Mouse (Mus musculus) midbrain, embryonic 15.5 days (tissue): ENCODE data around the gene Hs2st1. TPM values are rescaled to one million over a fixed set of nuclear protein-coding genes. Genes with fewer than 3 reads are reported as not detected.

Experiments
- ATAC-seq: fragments of 200-750 bp; cut with Nextera tagmentation; replicated peaks from 2 replicates; pipeline ENCODE4 v1.8.0; 2017; ENCODE audit warnings: moderate TSS enrichment
- H3K27ac ChIP-seq: fragments of 300-500 bp; sonication (generic); 2 replicates; pipeline ENCODE4 v1.5.1; 2015; ENCODE audit warnings: mild to moderate bottlenecking, inconsistent platforms
- H3K27me3 ChIP-seq: fragments of 300-500 bp; sonication (generic); replicated peaks from 2 replicates; pipeline ENCODE4 v1.6.1; 2015; ENCODE audit warnings: inconsistent platforms
- H3K36me3 ChIP-seq: fragments of 300-500 bp; sonication (generic); replicated peaks from 2 replicates; pipeline ENCODE4 v1.6.1; 2015; ENCODE audit warnings: inconsistent platforms
- H3K4me1 ChIP-seq: fragments of 300-500 bp; sonication (generic); 2 replicates; pipeline ENCODE4 v1.6.1; 2015; ENCODE audit warnings: inconsistent platforms
- H3K4me2 ChIP-seq: fragments of 300-500 bp; sonication (generic); 2 replicates; pipeline ENCODE4 v1.6.1; 2015; ENCODE audit warnings: inconsistent platforms, mild to moderate bottlenecking, moderate library complexity
- H3K4me3 ChIP-seq: fragments of 300-500 bp; sonication (generic); 2 replicates; pipeline ENCODE4 v1.5.1; 2015; ENCODE audit warnings: mild to moderate bottlenecking, inconsistent platforms
- H3K9ac ChIP-seq: fragments of 300-500 bp; sonication (generic); 2 replicates; pipeline ENCODE4 v1.6.1; 2015; ENCODE audit warnings: mild to moderate bottlenecking, inconsistent platforms
- H3K9me3 ChIP-seq: fragments of 300-500 bp; sonication (generic); 2 replicates; pipeline ENCODE4 v1.6.1; 2016; ENCODE audit warnings: inconsistent platforms
- WGBS: fragments of 180-500 bp; shearing (Covaris S2); methylation state at CpG from one replicate; pipeline ENCODE4 v1.1.7; 2015; ENCODE audit warnings: mixed read lengths; 5-methylcytosine and 5-hydroxymethylcytosine counted together
- polyA plus RNA-seq: library from polyadenylated mRNA; unstranded; fragments of >200 nt; fragmentation: Nextera tagmentation; extraction: Ambion mirVana; gene quantifications from 2 replicates; pipeline ENCODE4 v1.2.1, GENCODE M21; 2015

Hs2st1 gene
- polyA plus RNA-seq, 1 experiment from 2014 or later = 15.6 TPM

DNA sequence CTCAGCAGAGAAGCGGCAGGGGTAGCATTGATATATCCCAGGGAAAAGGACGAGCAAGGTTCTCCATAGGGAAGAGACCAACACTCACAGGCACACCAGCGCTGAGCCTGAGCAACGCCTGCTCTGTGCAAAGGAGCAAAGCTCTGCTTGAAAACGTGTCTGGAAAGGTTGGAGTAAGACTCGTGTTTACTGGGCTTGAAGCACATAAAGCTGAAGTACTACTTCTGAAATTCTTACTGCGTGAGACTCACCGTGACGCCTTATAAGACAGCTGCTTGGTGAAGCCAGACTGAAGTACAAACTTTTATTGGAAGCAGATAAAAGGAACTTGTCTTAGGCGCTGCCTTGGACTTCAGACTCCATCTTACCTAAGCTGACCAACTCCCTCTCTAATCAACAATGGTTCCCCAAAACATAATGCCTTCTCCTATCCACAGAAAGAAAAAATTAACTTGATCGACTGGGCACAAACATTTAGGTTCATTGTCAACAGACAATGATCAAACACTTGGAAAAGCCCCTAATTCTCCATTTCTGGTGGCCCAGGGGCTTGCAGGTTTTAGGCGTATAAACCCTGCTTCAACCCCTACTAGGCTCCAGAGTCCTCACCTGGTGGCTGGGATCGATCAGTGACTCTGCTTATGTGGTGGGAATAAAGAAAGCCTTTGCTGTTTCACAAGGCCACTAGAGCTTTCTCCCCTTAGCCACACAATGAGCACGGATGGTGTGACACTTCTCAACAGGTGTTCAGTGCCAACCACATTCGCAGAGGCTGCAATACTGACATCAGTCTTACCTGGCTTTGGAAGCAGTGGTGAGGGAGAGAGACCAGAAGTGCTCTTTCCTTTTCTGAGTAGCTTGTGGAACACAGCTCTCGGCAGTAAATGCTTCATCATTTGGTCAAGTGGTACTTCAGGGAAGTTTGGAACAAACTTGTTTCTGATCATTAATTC lies 56.5 kb downstream of the Hs2st1 start:
- Histone ChIP-seq H3K9ac (no peak overlapping the region), H3K36me3 (no peaks in the 10 kb centered on the region), H3K27me3 (no peaks in the 10 kb centered on the region), H3K4me3 (no peak overlapping the region), H3K27ac (no peak overlapping the region), H3K4me1 (no peaks in the 10 kb centered on the region), H3K4me2 (no peak overlapping the region), H3K9me3 (no peaks in the 10 kb centered on the region)
- no peak for ATAC-seq
- 89% methylated on average over 16 of the region's 16 CpGs for WGBS

DNA sequence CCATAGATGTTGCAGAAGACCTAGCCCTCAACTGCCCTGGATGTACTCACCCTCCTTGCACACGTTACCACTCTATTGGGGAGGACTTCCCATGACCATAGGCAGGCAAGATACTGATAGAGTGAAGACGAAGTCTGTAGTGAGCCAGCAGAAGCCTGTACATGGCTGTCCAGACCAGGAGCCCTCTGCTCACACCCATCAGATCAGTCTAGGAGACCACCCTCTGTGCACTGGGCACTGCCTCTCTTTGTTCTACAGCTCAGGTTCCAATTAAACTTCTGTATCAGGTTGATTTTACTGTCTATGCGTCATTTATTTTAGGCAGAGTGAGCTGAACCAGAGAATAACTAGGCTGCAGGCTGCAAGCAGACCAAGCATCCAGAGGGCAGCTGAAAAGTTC lies 59.3 kb downstream of the Hs2st1 start:
- Histone ChIP-seq H3K4me2 (no peak overlapping the region), H3K9ac (no peak overlapping the region), H3K36me3 (no peaks in the 10 kb centered on the region), H3K27me3 (no peaks in the 10 kb centered on the region), H3K27ac (no peak overlapping the region), H3K4me1 (peaks cover 12% of the 10 kb centered on the region), H3K9me3 (no peaks in the 10 kb centered on the region), H3K4me3 (no peak overlapping the region)
- ATAC-seq = no peak
- WGBS = 96% methylated on average over 3 of the region's 3 CpGs

GRCm38 (mm10) chr3:144508342-144508741 lies 61.6 kb downstream of the Hs2st1 start:
- Histone ChIP-seq H3K27me3 (no peaks in the 10 kb centered on the region), H3K4me2 (no peak overlapping the region), H3K36me3 (no peaks in the 10 kb centered on the region), H3K9ac (no peak overlapping the region), H3K4me1 (peaks cover 12% of the 10 kb centered on the region), H3K27ac (no peak overlapping the region), H3K9me3 (no peaks in the 10 kb centered on the region), H3K4me3 (no peak overlapping the region)
- 85% methylated on average over 4 of the region's 4 CpGs for WGBS
- ATAC-seq = 0 out of 2 replicates have a peak, but pooled peaks have one; percentile 9

DNA sequence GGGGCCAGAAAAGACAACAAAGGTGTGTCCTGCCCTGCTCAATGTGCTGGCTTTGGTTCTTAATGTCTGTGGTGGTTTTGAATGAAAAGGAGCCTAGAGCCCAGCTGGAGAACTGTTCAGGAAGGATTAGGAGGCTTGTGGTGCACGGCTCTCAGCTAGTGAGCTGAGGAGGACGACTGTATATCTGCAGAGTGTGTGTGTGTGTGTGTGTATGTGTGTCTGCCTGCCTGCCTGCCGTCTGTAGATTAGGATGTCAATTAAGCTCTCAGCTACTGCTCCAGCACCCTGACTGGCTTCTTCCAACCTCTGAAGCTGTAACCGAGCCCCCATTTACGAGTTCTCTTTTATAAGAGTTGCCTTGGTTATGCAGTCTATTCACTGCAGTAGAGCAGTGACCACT lies 62.1 kb downstream of the Hs2st1 start:
- no peaks in the 10 kb centered on the region for H3K9me3 ChIP-seq
- H3K4me3 ChIP-seq = no peak overlapping the region
- no peak for ATAC-seq
- WGBS = 26% methylated on average over 5 of the region's 5 CpGs
- H3K4me1 ChIP-seq = peaks cover 12% of the 10 kb centered on the region
- H3K4me2 ChIP-seq = no peak overlapping the region
- H3K27ac ChIP-seq = no peak overlapping the region
- H3K36me3 ChIP-seq = no peaks in the 10 kb centered on the region
- H3K27me3 ChIP-seq = no peaks in the 10 kb centered on the region
- no peak overlapping the region for H3K9ac ChIP-seq

GRCm38 (mm10) chr3:144506213-144506612 lies 63.8 kb downstream of the Hs2st1 start:
- Histone ChIP-seq H3K4me1 (peaks cover 17% of the 10 kb centered on the region), H3K27me3 (no peaks in the 10 kb centered on the region), H3K9me3 (no peaks in the 10 kb centered on the region), H3K4me3 (no peak overlapping the region), H3K9ac (no peak overlapping the region), H3K36me3 (no peaks in the 10 kb centered on the region), H3K27ac (no peak overlapping the region), H3K4me2 (no peak overlapping the region)
- ATAC-seq = no peak
- WGBS = 32% methylated on average over 3 of the region's 3 CpGs

DNA sequence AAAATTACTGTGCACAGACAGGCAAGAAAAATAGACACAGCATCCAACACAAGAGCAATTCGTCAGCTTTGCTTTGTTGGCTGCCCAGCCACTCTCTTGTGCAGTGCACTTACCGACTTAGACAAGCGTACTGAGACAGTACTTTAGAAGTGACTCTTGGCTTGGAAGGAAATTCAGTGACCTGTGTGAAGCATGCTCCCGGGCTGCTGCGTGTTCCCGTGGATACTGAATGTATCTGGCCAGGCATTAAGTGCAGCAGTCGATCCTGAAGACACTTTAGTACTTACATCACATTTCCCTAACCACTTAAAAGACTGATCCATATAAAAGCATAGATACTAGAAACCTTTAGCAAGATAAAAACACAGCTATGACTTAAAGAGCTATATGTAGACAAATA lies 68.1 kb downstream of the Hs2st1 start:
- ATAC-seq = no peak
- Histone ChIP-seq H3K9ac (no peak overlapping the region), H3K27ac (no peak overlapping the region), H3K9me3 (no peaks in the 10 kb centered on the region), H3K36me3 (no peaks in the 10 kb centered on the region), H3K4me2 (no peak overlapping the region), H3K4me3 (no peak overlapping the region), H3K27me3 (no peaks in the 10 kb centered on the region), H3K4me1 (peaks cover 21% of the 10 kb centered on the region)
- 53% methylated on average over 7 of the region's 7 CpGs for WGBS

DNA sequence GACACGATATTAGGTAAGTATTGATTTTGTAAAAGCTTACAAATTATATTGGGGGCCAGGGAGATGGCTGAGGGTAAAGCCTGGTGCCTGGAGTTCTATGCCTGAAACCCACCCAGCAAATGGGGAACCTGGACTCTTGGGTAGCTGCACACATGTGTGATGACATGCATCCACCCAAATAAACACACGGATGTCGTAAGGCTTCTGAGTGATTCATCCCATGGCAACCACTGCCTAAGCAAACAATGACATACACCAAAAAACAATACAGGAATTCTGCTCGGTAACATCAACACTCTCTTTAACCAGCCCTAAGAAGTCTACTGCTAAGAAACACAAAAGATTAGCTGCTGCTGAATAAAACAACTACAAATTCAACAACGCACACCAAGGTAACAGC lies 73.2 kb downstream of the Hs2st1 start:
- H3K4me3 ChIP-seq = no peak overlapping the region
- no peaks in the 10 kb centered on the region for H3K36me3 ChIP-seq
- H3K27ac ChIP-seq = no peak overlapping the region
- 73% methylated on average over 5 of the region's 5 CpGs for WGBS
- H3K9ac ChIP-seq = no peak overlapping the region
- H3K27me3 ChIP-seq = no peaks in the 10 kb centered on the region
- H3K9me3 ChIP-seq = no peaks in the 10 kb centered on the region
- H3K4me1 ChIP-seq = peaks cover 8% of the 10 kb centered on the region; the same call in 1 of the 2 replicates
- H3K4me2 ChIP-seq = no peak overlapping the region
- ATAC-seq = no peak

DNA sequence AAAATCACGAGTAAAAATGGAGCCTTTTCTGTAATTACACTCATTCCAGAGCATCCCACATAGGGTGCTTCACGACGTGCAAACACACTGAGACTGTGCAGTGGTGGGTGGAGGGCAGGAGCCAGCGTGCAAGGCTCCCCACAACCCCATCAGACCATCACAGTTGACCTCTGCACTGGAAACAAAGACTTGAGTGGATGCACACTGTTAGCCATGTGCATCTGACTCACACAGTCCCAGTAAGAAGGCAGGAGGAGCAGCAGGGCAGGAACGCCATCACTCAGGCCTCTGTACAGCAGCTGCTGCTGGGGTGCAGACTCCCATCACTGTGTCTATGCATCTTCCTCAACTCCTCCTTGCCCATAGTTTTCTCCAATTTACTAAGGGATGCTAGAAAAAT lies 75.1 kb downstream of the Hs2st1 start:
- Histone ChIP-seq H3K4me2 (no peak overlapping the region), H3K4me1 (peaks cover 7% of the 10 kb centered on the region; the same call in 1 of the 2 replicates), H3K9ac (no peak overlapping the region), H3K27me3 (no peaks in the 10 kb centered on the region), H3K27ac (no peak overlapping the region), H3K4me3 (no peak overlapping the region), H3K9me3 (no peaks in the 10 kb centered on the region), H3K36me3 (no peaks in the 10 kb centered on the region)
- no peak for ATAC-seq
- WGBS = 38% methylated on average over 5 of the region's 5 CpGs

- no peaks in the 10 kb centered on the region for H3K4me1 ChIP-seq
- no peak overlapping the region for H3K4me3 ChIP-seq
- H3K36me3 ChIP-seq = no peaks in the 10 kb centered on the region
- no peak overlapping the region for H3K9ac ChIP-seq
- no peak for ATAC-seq
- H3K27ac ChIP-seq = no peak overlapping the region
- H3K4me2 ChIP-seq = no peak overlapping the region
- no peaks in the 10 kb centered on the region for H3K27me3 ChIP-seq
- no peaks in the 10 kb centered on the region for H3K9me3 ChIP-seq
- 84% methylated on average over 2 of the region's 2 CpGs for WGBS
These were observed 81.2 kb downstream of the Hs2st1 start for GRCm38 (mm10) chr3:144488787-144489186.

DNA sequence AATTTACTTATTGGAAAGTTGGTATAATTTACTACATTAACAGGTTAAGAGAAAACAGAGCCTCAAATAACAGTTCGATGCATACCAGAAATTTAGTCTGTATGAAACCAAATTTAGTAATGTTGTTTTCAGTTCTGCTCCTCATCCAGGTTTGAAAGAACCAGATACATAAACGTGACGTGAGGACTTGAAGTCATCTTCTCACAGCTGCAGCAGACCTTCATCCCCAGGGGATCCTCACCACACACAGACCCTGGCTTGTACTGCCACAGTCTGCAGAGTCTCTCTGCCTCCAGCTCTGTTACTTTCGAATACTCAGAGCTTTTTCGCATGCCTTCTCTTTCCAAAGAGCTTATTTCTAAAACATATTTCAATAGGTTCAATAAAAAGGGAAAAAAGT lies 89.4 kb downstream of the Hs2st1 start:
- Histone ChIP-seq H3K4me2 (no peak overlapping the region), H3K36me3 (no peaks in the 10 kb centered on the region), H3K4me3 (no peak overlapping the region), H3K9me3 (no peaks in the 10 kb centered on the region), H3K9ac (no peak overlapping the region), H3K27me3 (no peaks in the 10 kb centered on the region), H3K27ac (no peak overlapping the region), H3K4me1 (peaks cover 4% of the 10 kb centered on the region; the same call in 1 of the 2 replicates)
- ATAC-seq = no peak
- 76% methylated on average over 5 of the region's 5 CpGs for WGBS

DNA sequence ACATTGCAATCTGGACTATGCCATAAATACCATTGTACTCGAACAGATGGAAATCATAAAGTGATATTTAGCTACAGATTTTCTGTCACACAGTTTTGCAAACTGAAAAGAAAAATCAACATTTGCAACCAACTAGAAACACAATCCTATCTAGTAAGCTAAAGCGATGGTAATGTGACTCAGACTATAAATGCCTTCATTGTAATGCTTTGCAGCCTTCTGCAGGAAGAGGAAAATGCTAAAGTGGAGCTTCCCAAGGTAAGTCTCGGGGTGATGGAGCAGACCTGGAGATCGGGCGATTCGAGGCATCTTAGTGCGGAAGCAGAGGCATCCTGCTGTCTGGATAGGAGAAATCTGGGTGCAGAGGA lies 91.6 kb downstream of the Hs2st1 start:
- ATAC-seq = no peak
- Histone ChIP-seq H3K27ac (no peak overlapping the region), H3K4me3 (no peak overlapping the region), H3K27me3 (no peaks in the 10 kb centered on the region), H3K9me3 (no peaks in the 10 kb centered on the region), H3K36me3 (no peaks in the 10 kb centered on the region), H3K9ac (no peak overlapping the region), H3K4me2 (no peak overlapping the region), H3K4me1 (peaks cover 4% of the 10 kb centered on the region; the same call in 1 of the 2 replicates)
- WGBS = 93% methylated on average over 7 of the region's 7 CpGs

DNA sequence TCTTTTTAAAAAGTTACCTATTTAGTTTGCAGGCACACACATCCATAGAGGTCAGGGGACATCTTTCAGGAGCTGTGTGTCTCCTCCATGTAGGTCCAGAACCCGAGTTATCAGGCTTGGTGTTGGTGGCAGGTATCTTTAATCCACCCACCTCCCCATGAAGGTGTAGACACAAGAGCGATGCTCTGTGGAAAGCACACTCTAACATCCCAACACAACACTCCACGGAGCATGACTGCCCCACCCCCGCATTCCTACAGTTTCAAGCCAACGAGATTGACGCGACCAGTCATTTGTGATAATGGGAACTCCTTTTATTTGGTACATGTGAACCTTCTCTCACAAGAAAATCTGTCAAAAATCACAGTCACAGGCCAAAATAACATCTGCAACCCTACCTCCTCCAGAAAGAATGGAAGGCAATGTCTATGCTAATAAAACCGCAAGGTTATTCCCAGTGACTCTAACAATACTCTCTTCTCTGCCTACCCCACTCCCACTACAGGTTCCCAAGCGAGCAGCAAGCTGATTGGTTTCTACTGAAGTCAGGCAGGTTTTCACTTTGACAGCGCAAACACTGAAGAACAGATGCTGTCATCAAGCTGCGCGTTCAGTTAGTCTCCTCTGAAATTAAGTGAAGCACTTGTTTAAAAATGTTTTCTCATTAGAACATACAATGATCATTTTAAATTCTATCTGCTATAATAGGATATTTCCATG lies 92.1 kb downstream of the Hs2st1 start:
- Histone ChIP-seq H3K9me3 (no peaks in the 10 kb centered on the region), H3K4me3 (no peak overlapping the region), H3K4me2 (no peak overlapping the region), H3K4me1 (peaks cover 4% of the 10 kb centered on the region; the same call in 1 of the 2 replicates), H3K9ac (no peak overlapping the region), H3K27ac (no peak overlapping the region), H3K27me3 (no peaks in the 10 kb centered on the region), H3K36me3 (no peaks in the 10 kb centered on the region)
- ATAC-seq = peak; percentile 56; the same call in 1 of the 2 replicates
- WGBS = 85% methylated on average over 12 of the region's 12 CpGs
